Mouse (Mus musculus): ENCODE results near the gene Fam198a.

Fam198a gene

DNA sequence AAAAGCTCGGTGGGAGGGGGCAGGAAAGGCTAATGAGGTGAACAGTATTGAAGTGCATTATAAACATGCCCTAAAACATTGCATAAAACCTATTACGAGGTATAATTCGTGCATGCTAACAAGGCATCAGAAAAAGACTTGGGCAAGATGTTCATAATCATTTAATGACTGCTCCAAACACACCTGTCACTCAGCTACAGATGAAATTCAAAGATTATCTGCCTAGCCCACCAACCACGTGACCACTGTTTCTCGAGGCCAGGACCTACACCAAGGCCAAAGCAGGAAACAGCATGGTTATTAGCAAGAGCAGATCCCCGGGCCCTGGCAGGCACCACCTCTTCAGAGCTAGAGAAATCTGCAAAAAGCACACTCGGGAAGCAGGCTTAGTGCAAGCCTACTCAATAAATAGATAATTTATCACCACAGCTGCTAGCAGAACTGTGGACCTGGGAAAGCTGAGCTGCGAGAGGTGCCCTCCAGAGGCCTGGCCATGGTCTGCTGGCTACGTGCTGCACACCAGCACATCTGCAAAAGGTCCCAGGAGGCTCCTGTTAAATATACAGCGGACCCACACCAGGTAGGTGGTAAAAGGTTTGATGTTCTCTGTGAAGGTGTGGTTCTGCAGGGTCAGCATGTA is 30.8 kb downstream of the Fam198a start:
- no peak for DNase-seq (ENCODE audit: low spot score in 2 of 2)

DNA sequence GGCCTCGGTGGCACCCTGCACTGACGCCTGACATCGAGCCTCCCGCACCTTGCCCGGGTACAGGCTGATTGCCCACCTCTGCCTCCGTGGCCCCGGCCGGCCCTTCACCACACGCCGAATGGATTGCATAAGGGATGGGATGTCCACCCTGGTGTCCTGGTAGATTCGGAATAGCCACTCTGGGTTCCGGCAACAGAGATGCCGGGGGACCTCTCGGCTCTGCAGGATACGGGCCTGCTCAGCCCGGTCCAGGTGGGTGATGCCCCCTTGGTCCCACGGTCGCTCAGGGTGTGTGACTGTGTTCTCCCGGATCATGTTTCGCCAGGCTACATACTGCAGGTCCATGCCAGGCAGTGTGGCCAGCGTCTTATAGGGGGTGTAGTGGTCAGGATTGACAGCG is 31.4 kb downstream of the Fam198a start:
- DNase-seq (ENCODE audit: low spot score in 2 of 2), result no peak

DNA sequence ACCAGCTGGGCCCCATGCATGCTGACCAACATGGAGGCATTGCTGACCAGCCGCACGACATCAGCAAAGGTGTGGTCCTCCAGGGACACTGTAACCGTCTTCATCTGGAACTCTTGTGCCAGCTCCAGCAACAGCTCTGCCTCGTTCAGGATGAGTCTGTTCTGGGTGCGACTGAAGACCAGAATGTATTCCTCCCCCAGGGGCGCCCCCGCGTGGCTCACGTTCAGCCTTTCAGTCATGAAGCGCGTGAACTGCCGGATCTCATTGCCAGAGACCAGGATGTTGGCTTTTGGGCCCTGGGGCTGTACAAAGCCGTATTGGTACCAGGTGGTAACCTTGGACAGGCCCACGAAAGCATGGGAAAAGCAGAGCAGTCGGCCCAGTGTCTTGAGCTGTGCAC is 31.9 kb downstream of the Fam198a start:
- DNase-seq (ENCODE audit: low spot score in 2 of 2), result no peak

DNA sequence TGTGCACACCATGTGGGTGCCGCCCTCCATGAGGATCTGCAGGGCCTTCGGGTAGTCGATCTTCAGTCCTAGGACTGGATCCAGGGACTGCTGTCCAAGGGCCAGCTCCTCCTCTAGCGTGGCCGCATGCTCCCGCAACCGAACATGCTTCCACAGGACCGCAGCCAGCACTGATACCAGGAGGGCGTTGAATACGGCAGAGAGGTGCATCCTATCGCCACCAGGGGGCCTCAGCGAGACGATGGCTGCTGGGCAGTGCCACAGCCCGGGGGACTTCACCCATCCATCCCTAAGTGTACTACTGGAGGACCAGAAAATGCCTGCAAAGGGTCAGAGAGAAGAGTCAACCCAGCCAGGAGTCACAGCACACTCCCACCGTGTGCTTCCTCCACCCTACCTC is 32.7 kb downstream of the Fam198a start:
- peak; percentile 13 to 42 for DNase-seq (ENCODE audit: low spot score in 2 of 2)

DNA sequence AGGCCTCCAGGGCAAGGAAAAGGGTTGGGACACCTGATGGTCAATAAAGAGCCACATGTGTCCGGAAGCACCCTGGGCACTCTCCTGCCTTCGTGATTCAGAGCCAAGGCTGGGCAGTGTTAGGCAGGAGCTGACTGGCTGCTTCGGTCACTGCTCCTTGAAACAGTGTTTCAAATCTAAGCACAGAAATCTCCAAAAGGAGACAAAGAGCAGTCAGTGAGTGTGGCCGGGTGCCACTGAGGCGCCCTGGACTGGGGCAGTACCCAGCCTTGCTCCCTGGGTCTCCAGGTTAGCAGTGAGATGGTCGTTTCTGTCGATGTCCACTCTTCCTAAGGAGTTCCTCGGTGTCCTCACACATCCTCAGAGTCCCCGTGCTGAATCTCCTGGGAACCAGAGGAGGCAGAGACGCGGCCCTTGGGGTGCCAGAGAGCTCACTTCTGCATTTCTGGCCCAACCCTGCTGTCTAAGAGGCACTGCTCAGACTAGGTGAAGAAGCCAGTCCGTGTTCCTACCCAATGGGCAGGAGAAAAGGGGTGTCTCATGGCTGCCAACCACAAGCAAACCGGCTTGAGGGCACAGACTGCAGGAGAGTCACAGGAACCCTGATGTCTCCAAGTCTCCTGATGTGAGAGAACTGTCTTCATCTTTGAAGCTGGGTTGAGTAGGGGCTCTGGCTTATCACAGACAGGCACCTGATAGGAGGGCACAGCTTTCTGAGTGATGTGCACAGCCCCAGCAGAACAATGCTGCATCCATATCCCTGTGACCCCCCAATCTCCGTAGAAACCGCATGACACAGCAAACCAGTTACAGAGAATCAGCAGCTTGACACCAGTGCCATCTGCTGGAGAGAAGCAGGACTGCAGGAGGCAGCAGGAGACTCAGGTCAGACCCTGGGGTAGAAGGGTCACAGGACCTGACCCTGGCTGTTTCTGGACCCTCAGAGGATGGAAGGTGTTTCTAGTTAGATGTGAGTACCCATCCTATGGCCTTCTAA is 34.0 kb downstream of the Fam198a start:
- peak; percentile 53 to 68 for DNase-seq (ENCODE audit: low spot score in 2 of 2)

DNA sequence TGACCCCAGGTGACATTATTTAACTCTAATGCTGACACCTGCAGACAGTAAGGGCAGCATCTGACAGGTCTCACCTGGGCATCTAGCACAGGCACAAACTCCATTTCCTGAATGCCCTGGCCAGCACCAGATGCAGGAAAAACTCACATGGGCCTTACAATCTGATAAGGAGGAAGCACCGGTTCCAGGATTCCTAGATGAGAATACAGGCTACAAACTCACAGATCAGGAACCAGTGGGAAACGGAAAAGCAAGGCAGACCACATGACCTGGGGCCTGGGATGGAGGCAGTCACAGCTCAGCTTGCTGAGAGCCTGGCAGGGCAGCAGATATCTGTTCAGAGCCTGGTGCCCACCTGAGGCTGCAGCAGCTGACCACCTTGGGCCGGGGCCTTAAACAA is 38.1 kb downstream of the Fam198a start:
- DNase-seq (ENCODE audit: low spot score in 2 of 2), result no peak

DNA sequence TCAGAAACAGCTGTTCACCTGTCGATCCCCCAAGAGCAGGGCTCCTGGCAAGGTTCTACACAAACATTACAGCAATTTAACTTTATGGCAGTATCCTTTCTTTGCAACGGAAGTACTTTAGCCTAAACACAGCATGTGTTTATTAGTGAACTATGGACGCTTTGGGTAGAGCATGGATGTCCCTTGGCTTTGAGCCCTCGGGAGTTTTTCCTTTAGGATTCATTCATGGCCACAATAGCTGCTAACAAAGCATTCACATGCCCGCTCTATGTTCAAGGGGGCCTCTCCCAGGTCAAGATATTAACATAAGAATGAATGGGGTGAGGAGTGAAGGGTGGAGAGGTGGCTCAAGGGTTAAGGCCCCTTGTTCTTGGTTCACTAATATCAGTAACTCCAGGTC is 38.7 kb downstream of the Fam198a start:
- DNase-seq (ENCODE audit: low spot score in 2 of 2), result no peak

DNA sequence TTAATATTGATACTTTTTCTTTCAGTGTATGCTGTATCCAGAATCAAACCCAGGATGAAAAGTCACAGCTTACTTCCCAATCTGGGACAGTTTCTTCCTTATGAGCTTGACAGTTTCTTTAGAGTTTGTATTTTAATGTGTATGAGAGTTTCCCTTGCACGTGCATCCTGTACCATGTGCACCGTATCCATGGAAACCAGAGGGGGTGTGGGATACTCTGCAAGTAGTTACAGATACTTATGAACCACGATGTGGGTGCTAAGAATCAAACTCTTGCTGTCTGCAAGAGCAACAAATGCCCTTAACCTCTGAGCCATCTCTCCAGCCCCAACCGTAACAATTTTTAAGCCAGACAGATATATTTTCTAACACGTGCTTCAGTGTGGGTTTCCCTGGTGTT is 40.3 kb downstream of the Fam198a start:
- DNase-seq (ENCODE audit: low spot score in 2 of 2), result no peak

DNA sequence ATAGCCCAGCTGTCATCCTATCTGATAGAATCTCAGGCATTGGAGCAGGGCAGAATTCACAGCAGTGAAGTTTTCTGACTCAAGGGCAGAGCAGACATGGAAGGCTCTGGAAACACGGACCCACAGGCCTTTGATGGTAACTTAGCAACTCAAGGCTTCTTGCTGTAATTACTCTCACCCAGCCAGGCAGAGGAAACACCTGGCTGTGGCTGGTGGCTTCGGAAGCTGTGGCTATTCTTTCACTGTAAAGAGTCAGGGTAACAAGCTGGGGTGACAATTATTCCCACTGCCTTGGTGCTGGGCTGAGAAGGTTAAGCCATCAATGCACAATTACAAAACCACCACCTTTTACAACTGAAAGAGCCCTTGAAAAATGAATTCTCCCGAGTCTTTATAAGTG is 42.3 kb downstream of the Fam198a start:
- no peak for DNase-seq (ENCODE audit: low spot score in 2 of 2)

DNA sequence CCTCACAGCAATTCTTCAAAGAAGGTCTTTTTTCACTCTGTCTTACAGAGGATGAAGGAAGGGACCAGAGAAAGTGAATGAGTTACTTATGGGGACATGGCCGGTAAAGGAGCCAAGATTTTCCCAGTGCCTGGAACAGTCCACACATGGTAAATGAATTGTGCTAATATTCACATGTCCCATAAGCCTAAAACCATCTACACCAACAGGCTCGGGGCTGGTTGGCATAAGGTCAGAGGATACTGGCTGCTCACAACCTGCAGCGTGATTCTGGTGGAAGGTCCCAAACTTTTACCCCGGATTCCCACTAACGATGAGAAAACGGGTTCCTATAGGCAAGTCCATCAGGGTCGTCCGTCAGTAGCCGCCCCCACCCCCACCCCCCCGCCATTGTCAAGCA is 44.3 kb downstream of the Fam198a start:
- no peak for DNase-seq (ENCODE audit: low spot score in 2 of 2)

DNA sequence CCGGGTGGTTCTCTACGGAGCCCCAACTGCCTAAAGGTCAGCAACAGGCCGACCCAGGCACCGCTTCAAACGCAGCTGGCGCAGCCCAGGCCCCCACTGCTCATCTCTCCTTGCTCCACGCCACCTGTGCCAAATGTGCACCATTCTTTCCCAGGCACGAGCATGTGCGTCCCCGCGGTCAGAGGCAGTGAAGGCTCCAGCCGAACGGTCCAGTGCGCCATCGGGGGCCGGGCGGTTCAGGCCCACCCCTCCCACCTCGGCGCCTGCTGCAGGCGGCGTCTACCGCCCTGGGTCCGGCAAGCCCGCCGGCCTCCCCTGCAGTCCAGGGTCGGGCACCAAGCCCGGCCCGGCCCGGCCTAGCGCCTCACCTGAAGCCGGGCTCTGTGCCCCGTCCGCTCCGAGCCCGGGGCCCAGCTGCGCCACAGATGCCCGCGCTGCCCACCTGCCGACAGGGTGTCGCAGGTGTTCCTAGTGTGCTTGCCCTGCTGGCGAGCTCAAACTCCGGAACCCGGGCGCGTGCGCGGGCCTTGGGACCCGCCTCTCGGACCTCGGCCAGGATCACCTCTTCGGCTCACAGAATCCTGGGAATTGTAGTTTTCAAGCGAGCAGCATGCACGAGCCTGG is 44.8 kb downstream of the Fam198a start:
- no peak for DNase-seq (ENCODE audit: low spot score in 2 of 2)

DNA sequence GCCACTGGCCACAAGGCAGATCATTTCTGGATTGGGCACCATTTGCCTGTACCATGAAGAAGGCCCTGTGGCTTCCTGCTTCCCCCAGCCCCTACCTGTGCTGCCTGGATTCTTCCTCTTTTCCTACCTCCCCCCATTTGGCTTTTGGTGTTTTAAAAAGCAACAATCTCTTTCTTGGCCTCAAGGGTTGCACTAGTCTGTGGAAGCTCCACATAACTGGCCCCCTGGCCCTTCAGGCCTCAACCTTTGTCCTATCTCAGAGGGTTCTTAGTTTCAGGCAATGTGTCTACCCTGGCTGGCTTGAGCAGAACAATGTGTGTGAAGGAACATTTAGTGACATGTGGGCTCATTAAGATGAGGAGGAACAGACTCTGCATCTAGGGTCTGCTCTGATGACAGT is 46.2 kb downstream of the Fam198a start, which contains the start of gene Pomgnt2:
Gene Pomgnt2 (minus strand): TSS at position 101 of the 400 bp plus-strand sequence.
- no peak for DNase-seq (ENCODE audit: low spot score in 2 of 2)

DNA sequence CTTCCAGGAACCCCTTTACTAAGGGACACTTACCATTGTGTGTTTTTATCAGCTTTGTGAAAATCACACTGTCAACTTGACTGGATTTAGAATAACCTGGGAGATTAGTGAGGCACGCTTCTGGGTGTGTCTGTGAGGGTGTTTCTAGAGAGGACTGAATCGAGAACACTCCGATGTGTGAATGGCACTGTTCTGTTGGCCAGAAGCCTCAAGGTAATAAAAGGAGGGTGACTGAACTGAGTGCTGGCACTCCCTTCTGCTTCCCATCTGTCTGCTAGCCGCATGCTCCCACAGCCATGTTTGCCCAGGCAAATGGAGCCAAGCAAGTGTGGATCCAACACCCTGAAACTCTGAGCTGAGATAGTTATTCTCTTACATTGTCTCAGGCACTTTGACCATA is 47.2 kb downstream of the Fam198a start:
- no peak for DNase-seq (ENCODE audit: low spot score in 2 of 2)

DNA sequence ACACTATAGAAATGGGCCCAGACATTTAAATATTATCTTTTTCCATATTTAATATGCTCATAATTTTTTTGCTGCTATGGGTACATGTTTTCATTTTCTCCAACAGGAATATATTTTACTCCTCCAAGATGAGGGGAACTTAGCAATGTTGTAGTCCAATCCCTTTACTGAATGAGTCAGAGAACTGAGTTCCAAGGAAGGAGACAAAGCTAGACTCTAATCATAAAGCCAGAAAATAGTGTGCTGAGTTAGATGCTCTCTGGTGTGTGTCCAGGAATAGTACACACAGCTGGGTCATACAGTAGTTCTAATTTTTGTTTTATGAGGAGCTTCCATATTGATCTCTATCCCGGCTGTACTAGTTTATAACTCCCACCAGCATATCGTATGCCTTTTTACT is 55.4 kb downstream of the Fam198a start:
- no peak for DNase-seq (ENCODE audit: low spot score in 2 of 2)

DNA sequence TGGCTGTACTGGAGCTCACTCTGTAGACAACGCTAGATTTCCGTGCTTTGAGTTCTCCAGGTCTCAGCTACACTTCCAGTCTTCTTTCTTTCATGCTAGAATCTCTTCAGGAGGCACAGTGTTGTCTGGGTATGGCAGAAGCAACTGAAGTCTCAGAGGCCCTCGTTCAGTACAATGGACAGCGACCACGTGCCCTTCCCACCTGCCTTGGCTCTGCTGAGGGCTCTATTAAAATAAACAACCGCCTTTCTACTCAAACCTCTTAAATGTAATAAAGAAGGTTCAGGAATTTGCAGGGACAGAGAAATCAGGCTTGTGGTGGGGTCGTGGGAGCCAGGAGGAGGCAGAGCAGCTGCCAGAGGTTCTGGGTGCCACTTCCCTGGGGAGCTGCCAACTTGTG is 55.8 kb downstream of the Fam198a start:
- no peak for DNase-seq (ENCODE audit: low spot score in 2 of 2)

DNA sequence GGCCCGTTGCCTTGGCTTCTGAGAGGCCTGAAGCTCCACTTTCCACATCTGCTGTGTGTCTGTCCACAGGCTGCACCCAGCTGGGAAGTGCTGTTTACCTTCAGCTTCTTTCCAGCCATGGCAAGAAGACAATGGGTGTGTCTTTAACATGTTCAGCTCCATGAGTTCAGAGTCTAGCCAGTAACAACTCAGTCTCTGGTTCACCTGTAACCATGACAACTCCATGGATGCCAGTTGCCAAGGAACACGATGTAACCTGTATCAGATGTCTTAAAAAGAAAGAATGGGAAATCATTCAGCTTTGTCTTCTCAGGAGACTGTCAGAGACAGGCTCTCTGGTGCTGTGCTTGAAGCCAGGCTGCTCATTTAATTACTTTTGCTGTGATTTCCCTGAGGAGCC is 58.1 kb downstream of the Fam198a start:
- no peak for DNase-seq (ENCODE audit: low spot score in 2 of 2)

DNA sequence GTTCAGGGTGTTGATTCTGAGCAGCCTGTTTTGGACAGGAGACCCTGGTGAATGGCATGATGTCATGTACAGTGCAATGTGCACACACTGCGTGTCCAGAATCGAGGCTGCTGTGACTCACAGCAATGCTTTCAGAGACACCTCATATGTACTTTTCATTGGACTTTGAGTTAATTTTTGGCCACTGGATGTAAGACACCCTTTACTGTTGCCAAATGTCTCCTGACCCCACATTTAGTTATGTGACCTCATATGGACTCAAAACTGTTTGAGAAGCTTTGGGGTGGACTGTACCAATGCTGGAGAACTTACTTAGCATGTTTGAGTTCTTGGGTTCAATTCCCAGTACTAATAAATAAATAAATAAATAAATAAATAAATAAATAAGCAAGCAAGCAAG is 60.0 kb downstream of the Fam198a start:
- DNase-seq (ENCODE audit: low spot score in 2 of 2), result no peak

DNA sequence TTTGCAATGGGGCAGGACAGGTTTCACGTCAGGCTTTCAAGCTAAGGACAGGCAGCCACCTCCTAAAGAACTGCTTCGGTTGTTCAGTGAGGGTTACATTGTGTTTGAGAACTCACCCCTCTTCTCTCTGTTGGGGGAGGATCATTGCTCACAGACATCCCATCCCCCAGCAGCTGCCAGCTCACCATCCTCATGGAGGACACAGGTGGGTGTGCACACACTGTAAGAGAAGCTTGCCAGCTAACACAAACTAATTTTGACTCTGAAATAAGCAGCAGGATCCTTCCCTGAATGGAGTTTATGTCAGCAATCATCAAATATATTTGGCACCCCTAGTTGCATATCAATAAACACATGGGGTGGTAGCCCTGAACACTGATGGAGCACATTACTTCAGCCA is 62.0 kb downstream of the Fam198a start:
- DNase-seq (ENCODE audit: low spot score in 2 of 2), result no peak

DNA sequence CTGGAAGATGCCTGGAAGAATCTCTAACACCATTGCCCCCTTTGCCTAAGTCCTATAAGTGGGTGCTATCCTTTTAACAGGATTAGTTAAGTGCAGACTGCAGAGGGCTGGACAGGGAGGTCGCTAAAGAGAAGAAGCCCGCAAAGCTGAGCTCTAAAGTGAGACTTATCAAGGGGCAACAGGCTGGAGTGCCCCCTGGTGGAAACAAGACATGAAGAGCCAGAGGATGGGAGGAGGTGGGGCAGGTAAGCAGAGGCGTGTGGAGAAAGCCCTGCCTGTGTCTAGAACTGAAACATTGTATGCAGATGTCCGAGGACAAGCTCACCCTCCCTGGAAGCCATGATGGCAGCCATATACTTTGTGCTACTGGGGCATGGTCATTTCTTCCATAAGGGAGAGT is 62.8 kb downstream of the Fam198a start:
- DNase-seq (ENCODE audit: low spot score in 2 of 2), result peak in 1 of 2 experiments; percentile 10

DNA sequence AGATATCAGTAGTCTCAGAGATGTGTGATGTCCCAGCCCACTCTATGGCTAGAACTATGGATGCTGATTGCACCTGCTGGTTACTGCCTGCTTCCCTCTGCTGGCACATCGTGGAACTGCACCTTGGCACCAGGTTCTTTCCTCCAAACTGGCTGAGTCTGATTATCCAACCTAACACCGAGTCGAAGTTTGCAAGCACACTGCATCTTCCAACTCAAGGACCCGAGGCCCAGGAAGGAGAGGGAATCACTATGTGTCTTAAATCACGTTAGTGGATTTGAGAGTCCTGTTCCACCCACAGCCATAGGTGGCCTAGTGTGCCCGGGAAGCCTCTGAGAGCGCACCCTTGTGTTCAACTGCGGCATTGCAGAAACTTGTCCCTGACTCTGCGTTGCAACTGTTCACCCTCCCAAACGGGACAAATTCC is 63.5 kb downstream of the Fam198a start:
- DNase-seq (ENCODE audit: low spot score in 2 of 2), result peak; percentile 47 to 73

DNA sequence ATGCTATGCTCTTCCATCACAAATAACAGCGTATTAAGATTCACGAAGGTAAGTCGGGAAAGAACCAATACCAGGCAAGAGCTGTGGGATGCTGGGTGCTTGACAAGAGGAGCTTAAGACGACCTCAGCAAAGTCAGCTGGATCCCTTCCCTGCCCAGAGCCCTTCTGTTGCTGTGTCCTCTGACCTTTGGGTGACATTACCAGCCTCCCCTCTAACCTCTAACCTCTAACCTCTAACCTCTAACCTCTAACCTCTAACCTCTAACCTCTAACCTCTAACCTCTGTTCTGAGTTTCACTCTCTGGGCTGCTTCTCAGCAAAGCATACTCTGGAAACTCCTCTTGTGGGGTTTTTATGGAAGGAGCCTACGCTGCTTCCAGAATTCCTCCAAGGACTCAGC is 67.3 kb downstream of the Fam198a start:
- no peak for DNase-seq (ENCODE audit: low spot score in 2 of 2)

DNA sequence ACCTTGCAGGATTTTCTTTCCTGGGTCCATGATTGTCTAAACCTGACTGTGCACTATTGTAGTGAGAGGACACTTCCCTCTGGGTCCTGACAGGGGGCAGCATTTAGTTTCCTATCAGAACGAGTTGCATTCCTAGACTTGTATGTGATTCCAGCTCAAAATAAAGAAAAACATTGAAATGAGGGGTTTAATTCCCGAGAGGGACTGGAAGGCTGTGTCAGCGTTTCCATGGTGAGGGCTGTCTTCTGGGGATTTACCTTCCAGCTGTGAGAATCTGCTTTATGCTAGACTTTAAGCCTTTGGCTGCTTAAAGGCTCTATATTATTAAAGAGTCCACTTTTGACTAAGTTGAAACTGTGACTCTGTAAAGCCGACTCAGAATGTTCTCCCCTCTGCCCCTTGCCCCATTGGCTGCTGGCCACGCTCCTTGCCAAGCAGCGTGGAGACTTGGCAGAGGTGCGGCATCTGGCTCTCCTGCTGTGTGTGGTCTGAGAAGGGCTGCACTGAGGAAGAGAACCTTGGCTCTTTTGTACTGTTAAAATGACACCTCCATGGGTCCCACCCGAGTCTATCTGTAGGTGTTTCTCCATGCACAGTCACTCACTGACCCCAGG is 68.1 kb downstream of the Fam198a start:
- DNase-seq (ENCODE audit: low spot score in 2 of 2), result no peak
